Mouse (Mus musculus): ENCODE measurements at regions not wholly inside any gene's neighbourhood (a gene's known extent, or its start where the extent isn't known, plus 50 kb on each side); places are given as distances from the start of the nearest gene placed in this dataset.

- Histone ChIP-seq H3K36me3 (replicated peaks; ENCODE audit: control insufficient read depth, insufficient read depth, low read length) (no peaks in the 10 kb centered on the region), H3K4me3 (ENCODE audit: low read depth, low read length) (no peak overlapping the region), H3K27ac (ENCODE audit: low read depth) (no peak overlapping the region), H3K27me3 (ENCODE audit: control insufficient read depth, insufficient read depth, low read length) (no peaks in the 10 kb centered on the region), H3K4me1 (ENCODE audit: control insufficient read depth, insufficient read depth) (no peaks in the 10 kb centered on the region), H3K9me3 (replicated peaks; ENCODE audit: control insufficient read depth, low read length) (no peaks in the 10 kb centered on the region), H3K4me2 (ENCODE audit: low read depth, low read length) (no peak overlapping the region), H3K9ac (replicated peaks; ENCODE audit: low read depth, low read length) (no peak overlapping the region)
- no peak for TF ChIP-seq CTCF (IDR thresholded peaks at IDR 0.05; ENCODE audit: low read depth)
- no peak for TF ChIP-seq EP300 (IDR thresholded peaks at IDR 0.05; ENCODE audit: low read depth)
- DNase-seq (ENCODE audit: low spot score): no peak
- ATAC-seq (ENCODE audit: insufficient read depth, low read depth): no peak
- 42% methylated on average over 1 of the region's 1 CpGs for WGBS
Measured at GRCm38 (mm10) chr16:12982681-12983080, 126.8 kb upstream of the Ercc4 start.

GRCm38 (mm10) chr16:13001288-13001880, 108.1 kb upstream of the Ercc4 start:
- DNase-seq (ENCODE audit: low spot score): no peak
- no peaks in the 10 kb centered on the region for H3K27me3 ChIP-seq (ENCODE audit: control insufficient read depth, insufficient read depth, low read length)
- no peaks in the 10 kb centered on the region for H3K4me1 ChIP-seq (ENCODE audit: control insufficient read depth, insufficient read depth)
- no peak overlapping the region for H3K4me3 ChIP-seq (ENCODE audit: low read depth, low read length)
- H3K4me2 ChIP-seq (ENCODE audit: low read depth, low read length): no peak overlapping the region
- no peaks in the 10 kb centered on the region for H3K36me3 ChIP-seq (replicated peaks; ENCODE audit: control insufficient read depth, insufficient read depth, low read length)
- 64% methylated on average over 1 of the region's 1 CpGs for WGBS
- ATAC-seq (ENCODE audit: insufficient read depth, low read depth): no peak
- H3K27ac ChIP-seq (ENCODE audit: low read depth): no peak overlapping the region
- TF ChIP-seq EP300 (IDR thresholded peaks at IDR 0.05; ENCODE audit: low read depth) (no peak), CTCF (IDR thresholded peaks at IDR 0.05; ENCODE audit: low read depth) (no peak)
- no peak overlapping the region for H3K9ac ChIP-seq (replicated peaks; ENCODE audit: low read depth, low read length)
- H3K9me3 ChIP-seq (replicated peaks; ENCODE audit: control insufficient read depth, low read length): no peaks in the 10 kb centered on the region

GRCm38 (mm10) chr16:13012863-13013262, 96.6 kb upstream of the Ercc4 start:
- H3K27ac ChIP-seq (ENCODE audit: low read depth): no peak overlapping the region
- no peak for TF ChIP-seq EP300 (IDR thresholded peaks at IDR 0.05; ENCODE audit: low read depth)
- TF ChIP-seq CTCF (IDR thresholded peaks at IDR 0.05; ENCODE audit: low read depth): no peak
- H3K27me3 ChIP-seq (ENCODE audit: control insufficient read depth, insufficient read depth, low read length): no peaks in the 10 kb centered on the region
- no peaks in the 10 kb centered on the region for H3K4me1 ChIP-seq (ENCODE audit: control insufficient read depth, insufficient read depth)
- no peak overlapping the region for H3K9ac ChIP-seq (replicated peaks; ENCODE audit: low read depth, low read length)
- H3K9me3 ChIP-seq (replicated peaks; ENCODE audit: control insufficient read depth, low read length): no peaks in the 10 kb centered on the region
- no peaks in the 10 kb centered on the region for H3K36me3 ChIP-seq (replicated peaks; ENCODE audit: control insufficient read depth, insufficient read depth, low read length)
- DNase-seq (ENCODE audit: low spot score) (no peak), ATAC-seq (ENCODE audit: insufficient read depth, low read depth) (no peak)
- H3K4me2 ChIP-seq (ENCODE audit: low read depth, low read length): no peak overlapping the region
- H3K4me3 ChIP-seq (ENCODE audit: low read depth, low read length): no peak overlapping the region
- WGBS: 65% methylated on average over 5 of the region's 5 CpGs

- DNase-seq (ENCODE audit: low spot score): no peak
- Histone ChIP-seq H3K4me2 (ENCODE audit: low read depth, low read length) (no peak overlapping the region), H3K4me1 (ENCODE audit: control insufficient read depth, insufficient read depth) (no peaks in the 10 kb centered on the region), H3K9ac (replicated peaks; ENCODE audit: low read depth, low read length) (no peak overlapping the region), H3K27me3 (ENCODE audit: control insufficient read depth, insufficient read depth, low read length) (no peaks in the 10 kb centered on the region), H3K36me3 (replicated peaks; ENCODE audit: control insufficient read depth, insufficient read depth, low read length) (no peaks in the 10 kb centered on the region), H3K9me3 (replicated peaks; ENCODE audit: control insufficient read depth, low read length) (no peaks in the 10 kb centered on the region), H3K27ac (ENCODE audit: low read depth) (no peak overlapping the region), H3K4me3 (ENCODE audit: low read depth, low read length) (no peak overlapping the region)
- ATAC-seq (ENCODE audit: insufficient read depth, low read depth): no peak
- TF ChIP-seq EP300 (IDR thresholded peaks at IDR 0.05; ENCODE audit: low read depth): no peak
- TF ChIP-seq CTCF (IDR thresholded peaks at IDR 0.05; ENCODE audit: low read depth): no peak
- 63% methylated on average over 10 of the region's 10 CpGs for WGBS
Measured at GRCm38 (mm10) chr16:13013891-13014644, 95.4 kb upstream of the Ercc4 start.

GRCm38 (mm10) chr16:13022875-13023274, 86.6 kb upstream of the Ercc4 start:
- Histone ChIP-seq H3K4me3 (ENCODE audit: low read depth, low read length) (no peak overlapping the region), H3K4me2 (ENCODE audit: low read depth, low read length) (no peak overlapping the region), H3K4me1 (ENCODE audit: control insufficient read depth, insufficient read depth) (no peaks in the 10 kb centered on the region), H3K9me3 (replicated peaks; ENCODE audit: control insufficient read depth, low read length) (no peaks in the 10 kb centered on the region), H3K36me3 (replicated peaks; ENCODE audit: control insufficient read depth, insufficient read depth, low read length) (no peaks in the 10 kb centered on the region), H3K27me3 (ENCODE audit: control insufficient read depth, insufficient read depth, low read length) (no peaks in the 10 kb centered on the region), H3K27ac (ENCODE audit: low read depth) (no peak overlapping the region), H3K9ac (replicated peaks; ENCODE audit: low read depth, low read length) (no peak overlapping the region)
- WGBS: 45% methylated on average over 4 of the region's 4 CpGs
- no peak for TF ChIP-seq EP300 (IDR thresholded peaks at IDR 0.05; ENCODE audit: low read depth)
- TF ChIP-seq CTCF (IDR thresholded peaks at IDR 0.05; ENCODE audit: low read depth): peak; percentile 36
- no peak for DNase-seq (ENCODE audit: low spot score)
- ATAC-seq (ENCODE audit: insufficient read depth, low read depth): no peak

Data from heart, postnatal 0 days (tissue).